Mouse (Mus musculus): ENCODE data around the gene Csdc2. TPM values are rescaled to one million over a fixed set of nuclear protein-coding genes. Genes with fewer than 3 reads are reported as not detected.

The Csdc2 gene
- polyA plus RNA-seq, 1 experiment from 2014 or later = 11.7 TPM

DNA sequence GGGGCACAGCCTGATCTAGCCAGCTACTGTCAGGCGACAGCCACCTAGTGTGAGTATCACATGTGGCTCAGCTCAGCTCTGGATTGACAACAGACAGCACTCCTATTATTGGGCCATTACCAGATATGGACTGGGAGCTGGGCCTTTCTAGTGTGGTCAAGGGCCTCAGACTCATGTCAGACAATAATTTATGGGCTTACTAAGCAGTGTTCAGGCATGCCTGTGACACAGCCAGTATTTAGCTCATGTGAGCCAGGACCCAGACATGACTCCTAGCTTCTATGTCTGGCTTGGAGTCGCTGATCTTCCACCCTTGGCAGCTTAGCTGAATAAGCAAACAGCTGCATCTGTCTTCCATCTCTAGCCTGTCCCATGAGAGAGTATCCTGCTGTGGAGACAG is 24.1 kb upstream of the Csdc2 start:
- Histone ChIP-seq H3K4me3 (replicated peaks) (no peak overlapping the region), H3K27me3 (replicated peaks) (no peaks in the 10 kb centered on the region), H3K9me3 (no peaks in the 10 kb centered on the region), H3K4me2 (replicated peaks) (no peak overlapping the region), H3K27ac (no peak overlapping the region), H3K9ac (no peak overlapping the region), H3K4me1 (replicated peaks) (no peaks in the 10 kb centered on the region), H3K36me3 (peaks cover 63% of the 10 kb centered on the region)
- WGBS = 74% methylated on average over 2 of the region's 2 CpGs
- ATAC-seq = no peak

DNA sequence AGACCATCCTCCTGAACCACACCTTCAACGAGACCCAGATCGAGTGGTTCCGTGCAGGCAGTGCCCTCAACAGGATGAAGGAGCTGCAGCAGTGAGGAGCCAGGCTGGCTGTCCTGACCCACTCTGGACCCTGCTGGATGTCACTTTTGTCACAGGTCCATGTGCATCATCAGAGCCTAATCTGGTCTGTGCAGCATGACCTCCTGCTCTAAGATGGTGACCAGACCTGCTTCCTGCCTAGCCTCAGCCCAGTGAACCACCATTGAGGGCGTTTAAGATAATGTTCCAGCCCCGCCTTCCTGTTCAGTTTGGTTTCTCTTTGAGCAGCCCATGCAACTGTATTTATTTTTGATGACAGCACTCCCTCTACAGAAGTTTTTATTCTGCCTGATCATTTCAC is 21.9 kb upstream of the Csdc2 start:
- Histone ChIP-seq H3K27ac (no peak overlapping the region), H3K27me3 (replicated peaks) (no peaks in the 10 kb centered on the region), H3K4me2 (replicated peaks) (no peak overlapping the region), H3K9me3 (no peaks in the 10 kb centered on the region), H3K4me1 (replicated peaks) (no peaks in the 10 kb centered on the region), H3K36me3 (peaks cover 49% of the 10 kb centered on the region), H3K9ac (no peak overlapping the region), H3K4me3 (replicated peaks) (no peak overlapping the region)
- WGBS = 80% methylated on average over 5 of the region's 5 CpGs
- no peak for ATAC-seq

DNA sequence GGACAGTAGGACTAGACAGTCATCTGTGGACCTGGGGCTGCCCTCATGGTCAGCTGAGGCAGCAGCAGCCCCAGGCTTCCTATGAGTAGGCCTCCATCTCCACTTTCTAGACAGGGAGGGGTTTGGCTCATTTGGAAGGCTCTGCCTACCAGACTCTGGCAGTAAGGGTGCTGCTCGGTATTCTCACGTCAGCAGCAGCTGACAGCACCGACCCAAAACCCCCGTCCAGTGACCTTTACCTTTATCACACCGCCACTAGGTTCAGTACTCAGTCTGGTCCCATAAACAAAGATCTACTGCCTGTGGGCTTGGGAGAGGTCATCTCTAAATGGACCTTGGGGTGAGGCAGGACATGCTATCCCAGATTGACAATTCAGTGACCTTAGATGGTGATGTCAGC is 20.9 kb upstream of the Csdc2 start:
- no peak overlapping the region for H3K9ac ChIP-seq
- peaks cover 42% of the 10 kb centered on the region for H3K36me3 ChIP-seq
- 76% methylated on average over 5 of the region's 5 CpGs for WGBS

DNA sequence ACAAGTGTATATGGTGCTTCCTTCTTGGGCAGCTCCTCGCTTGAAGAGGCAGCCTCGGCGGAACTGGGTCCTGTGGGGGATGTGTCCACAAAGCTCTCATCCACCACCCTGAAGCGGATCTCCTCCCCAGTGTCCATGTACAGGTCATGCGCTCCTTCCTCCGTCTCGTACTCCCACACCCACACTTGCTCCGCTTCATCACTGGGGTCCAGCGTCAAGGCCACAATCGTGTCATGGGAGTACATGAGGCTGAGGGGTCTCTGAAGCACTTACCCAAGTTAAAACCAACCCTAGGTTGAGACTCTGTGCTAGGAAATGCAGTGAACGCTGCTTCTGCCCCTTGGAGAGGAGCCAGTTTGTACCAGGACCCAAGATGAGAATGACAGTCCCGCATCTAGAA is 19.4 kb upstream of the Csdc2 start:
- Histone ChIP-seq H3K4me2 (replicated peaks) (no peak overlapping the region), H3K4me3 (replicated peaks) (no peak overlapping the region), H3K36me3 (peaks cover 32% of the 10 kb centered on the region), H3K9me3 (no peaks in the 10 kb centered on the region), H3K27me3 (replicated peaks) (no peaks in the 10 kb centered on the region), H3K4me1 (replicated peaks) (no peaks in the 10 kb centered on the region), H3K9ac (no peak overlapping the region), H3K27ac (no peak overlapping the region)
- 89% methylated on average over 12 of the region's 12 CpGs for WGBS
- ATAC-seq = no peak

More for the DNA sequence above, 20.9 kb upstream of the Csdc2 start:
- H3K27me3 ChIP-seq (replicated peaks) = no peaks in the 10 kb centered on the region
- H3K4me2 ChIP-seq (replicated peaks) = no peak overlapping the region
- H3K4me1 ChIP-seq (replicated peaks) = no peaks in the 10 kb centered on the region
- no peaks in the 10 kb centered on the region for H3K9me3 ChIP-seq
- H3K4me3 ChIP-seq (replicated peaks) = no peak overlapping the region
- no peak for ATAC-seq
- H3K27ac ChIP-seq = no peak overlapping the region

DNA sequence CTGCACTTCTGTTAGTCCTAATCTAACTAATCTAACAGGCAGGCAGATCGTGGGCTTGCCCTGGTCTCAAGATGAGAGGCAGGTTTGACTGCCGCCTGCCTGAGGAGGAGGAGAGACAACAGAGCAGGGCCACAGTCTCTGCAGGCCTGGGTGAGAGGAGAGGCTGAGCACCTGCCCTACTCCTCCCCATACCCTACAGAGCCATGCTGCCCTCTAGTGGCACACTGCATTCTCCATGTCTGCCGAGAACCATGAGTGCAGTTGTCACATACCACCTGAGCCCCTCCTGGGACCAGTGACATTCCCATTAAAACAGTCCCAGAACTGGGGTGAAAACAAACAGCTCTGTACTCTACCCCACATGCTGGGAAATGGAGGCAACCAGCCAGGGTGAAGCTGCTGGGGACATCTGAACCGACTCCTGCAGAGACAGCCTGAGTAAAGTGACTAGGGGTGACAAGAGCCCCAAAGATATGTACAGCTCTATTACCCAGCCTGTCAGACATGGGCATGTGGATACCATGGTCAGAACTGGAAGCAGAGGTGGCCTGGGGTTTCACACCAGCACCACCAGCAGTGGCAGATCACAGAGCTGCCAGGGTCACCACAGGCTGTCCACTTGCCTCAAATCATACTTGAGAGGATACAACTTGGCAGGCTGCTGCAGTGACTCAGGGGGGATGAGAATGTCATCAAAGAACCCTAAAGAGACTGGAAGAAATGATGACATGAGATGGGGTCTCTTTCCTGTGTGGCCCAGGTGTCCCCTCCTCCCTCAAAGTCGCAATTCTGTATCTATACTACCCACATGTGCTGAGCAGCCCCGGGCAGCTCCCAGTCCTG is 18.7 kb upstream of the Csdc2 start:
- H3K4me3 ChIP-seq (replicated peaks) = no peak overlapping the region
- H3K27ac ChIP-seq = no peak overlapping the region
- no peaks in the 10 kb centered on the region for H3K27me3 ChIP-seq (replicated peaks)
- H3K4me2 ChIP-seq (replicated peaks) = no peak overlapping the region
- H3K9me3 ChIP-seq = no peaks in the 10 kb centered on the region
- no peaks in the 10 kb centered on the region for H3K4me1 ChIP-seq (replicated peaks)
- peak; percentile 66; the same call in 1 of the 2 replicates for ATAC-seq
- H3K36me3 ChIP-seq = peaks cover 26% of the 10 kb centered on the region
- H3K9ac ChIP-seq = no peak overlapping the region
- WGBS = 55% methylated on average over 6 of the region's 6 CpGs

DNA sequence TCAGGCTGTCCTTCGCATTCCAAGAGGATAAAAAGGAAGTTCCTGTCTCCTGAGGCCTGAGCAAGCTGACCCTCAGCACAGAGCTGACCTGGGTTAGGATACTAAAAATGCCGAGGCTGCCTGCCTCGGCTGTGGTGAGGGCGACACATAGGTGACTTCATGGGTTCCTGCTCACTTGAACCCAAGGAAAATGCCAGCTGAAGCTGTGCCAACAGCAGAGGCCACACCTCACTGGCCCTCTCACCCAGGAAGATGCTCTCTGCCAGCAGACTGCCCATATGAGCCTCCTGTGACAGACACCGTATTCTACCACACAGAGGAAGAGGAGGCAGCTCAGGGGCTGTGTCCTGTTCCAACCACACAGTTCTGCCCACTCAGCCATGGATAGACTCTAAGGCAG is 17.5 kb upstream of the Csdc2 start:
- H3K9me3 ChIP-seq = no peaks in the 10 kb centered on the region
- H3K9ac ChIP-seq = no peak overlapping the region
- no peak for ATAC-seq
- no peaks in the 10 kb centered on the region for H3K27me3 ChIP-seq (replicated peaks)
- WGBS = 71% methylated on average over 5 of the region's 5 CpGs
- no peak overlapping the region for H3K4me3 ChIP-seq (replicated peaks)
- no peak overlapping the region for H3K4me2 ChIP-seq (replicated peaks)
- H3K36me3 ChIP-seq = peaks cover 16% of the 10 kb centered on the region
- no peak overlapping the region for H3K27ac ChIP-seq
- 0 out of 2 replicates have a peak, but pooled peaks cover under 1% of the 10 kb centered on the region for H3K4me1 ChIP-seq (replicated peaks)

DNA sequence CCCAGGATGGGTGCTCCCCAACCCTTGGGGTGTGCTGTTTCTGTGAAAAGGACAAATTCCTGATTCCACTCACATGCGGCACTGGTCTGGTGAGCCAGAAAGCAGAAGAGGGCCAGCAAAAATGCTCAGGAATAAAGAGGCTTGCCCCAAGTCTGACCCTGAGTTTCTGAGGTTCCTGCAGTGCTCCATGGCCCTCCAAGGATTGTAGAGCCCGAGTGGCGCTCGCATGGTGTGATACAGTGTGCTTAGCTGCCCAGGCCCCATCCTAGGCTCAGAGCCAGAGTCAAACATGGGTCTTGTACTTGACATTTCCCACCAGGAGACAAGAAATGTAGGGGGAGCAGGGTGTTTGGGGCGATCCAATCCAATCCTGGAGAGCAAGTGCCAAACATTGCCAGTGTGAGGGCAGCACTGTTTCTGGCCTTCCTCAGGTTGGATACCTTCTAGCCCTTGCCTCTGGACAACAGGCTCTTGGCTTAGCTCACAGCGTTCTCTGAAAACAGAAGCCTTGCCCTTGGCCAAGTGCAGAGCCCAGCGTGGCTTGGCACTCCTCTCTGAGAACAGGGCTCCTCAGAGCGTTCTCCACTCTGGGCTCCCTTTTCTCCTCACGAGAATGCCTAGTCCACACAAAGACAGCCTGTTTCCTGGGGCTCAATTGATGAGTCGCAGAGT is 15.9 kb upstream of the Csdc2 start:
- no peaks in the 10 kb centered on the region for H3K9me3 ChIP-seq
- no peak overlapping the region for H3K9ac ChIP-seq
- H3K36me3 ChIP-seq = peaks cover 9% of the 10 kb centered on the region
- no peak overlapping the region for H3K4me2 ChIP-seq (replicated peaks)
- H3K4me1 ChIP-seq (replicated peaks) = peaks cover 15% of the 10 kb centered on the region
- H3K27ac ChIP-seq = no peak overlapping the region
- H3K27me3 ChIP-seq (replicated peaks) = no peaks in the 10 kb centered on the region
- 87% methylated on average over 10 of the region's 10 CpGs for WGBS
- H3K4me3 ChIP-seq (replicated peaks) = no peak overlapping the region
- ATAC-seq = no peak

DNA sequence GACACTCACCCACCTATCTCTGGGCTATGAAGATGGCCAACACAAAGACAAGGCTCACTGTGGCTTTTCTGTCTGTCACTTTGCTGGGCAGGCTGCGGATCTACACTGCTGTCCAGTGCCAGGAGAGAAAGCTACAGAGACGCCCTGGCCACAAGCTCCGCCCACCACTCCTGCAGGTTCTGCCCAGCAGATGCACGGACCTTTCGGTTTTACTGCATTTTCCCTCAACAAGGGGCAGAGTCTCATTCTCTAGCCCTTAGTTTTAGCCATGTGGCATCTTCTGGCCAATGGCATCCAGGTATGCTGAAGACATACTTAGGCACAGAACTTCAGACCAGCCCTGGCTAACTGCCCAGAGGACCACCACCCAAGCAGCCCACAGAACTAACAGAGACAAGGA is 15.3 kb upstream of the Csdc2 start:
- peaks cover 15% of the 10 kb centered on the region for H3K4me1 ChIP-seq (replicated peaks)
- H3K9me3 ChIP-seq = no peaks in the 10 kb centered on the region
- H3K27me3 ChIP-seq (replicated peaks) = no peaks in the 10 kb centered on the region
- no peak overlapping the region for H3K27ac ChIP-seq
- no peak for ATAC-seq
- H3K4me2 ChIP-seq (replicated peaks) = no peak overlapping the region
- no peak overlapping the region for H3K4me3 ChIP-seq (replicated peaks)
- no peak overlapping the region for H3K9ac ChIP-seq
- WGBS = 58% methylated on average over 5 of the region's 5 CpGs
- H3K36me3 ChIP-seq = peaks cover 3% of the 10 kb centered on the region; the same call in 1 of the 2 replicates

DNA sequence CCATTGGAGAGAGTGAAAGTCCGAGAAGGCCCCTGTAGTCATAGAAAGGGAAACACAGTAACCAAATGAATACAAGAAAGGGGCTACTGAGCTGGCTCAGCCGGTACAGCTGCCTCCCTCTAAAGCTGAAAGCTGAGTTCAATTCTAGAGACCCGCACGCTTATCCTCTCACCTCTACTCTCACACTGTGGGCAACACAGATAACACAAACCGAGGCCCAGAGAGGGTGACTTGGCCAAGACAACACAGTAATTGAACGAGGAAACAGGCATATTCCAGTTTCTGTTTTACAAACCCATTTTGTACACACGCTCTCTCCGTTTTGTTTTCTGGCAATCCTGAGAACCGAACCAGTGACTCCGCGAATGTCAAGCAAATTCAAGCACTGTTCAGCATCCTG is 11.6 kb upstream of the Csdc2 start:
- no peaks in the 10 kb centered on the region for H3K27me3 ChIP-seq (replicated peaks)
- 0 out of 2 replicates have a peak, but pooled peaks cover 3% of the 10 kb centered on the region for H3K36me3 ChIP-seq
- H3K4me1 ChIP-seq (replicated peaks) = peaks cover 21% of the 10 kb centered on the region
- peak overlapping the region; percentile 96 for H3K4me2 ChIP-seq (replicated peaks)
- WGBS = 83% methylated on average over 11 of the region's 11 CpGs
- H3K27ac ChIP-seq = no peak overlapping the region
- H3K4me3 ChIP-seq (replicated peaks) = peak overlapping the region; percentile 77
- ATAC-seq = no peak
- no peaks in the 10 kb centered on the region for H3K9me3 ChIP-seq
- peak overlapping the region; percentile 80 for H3K9ac ChIP-seq

DNA sequence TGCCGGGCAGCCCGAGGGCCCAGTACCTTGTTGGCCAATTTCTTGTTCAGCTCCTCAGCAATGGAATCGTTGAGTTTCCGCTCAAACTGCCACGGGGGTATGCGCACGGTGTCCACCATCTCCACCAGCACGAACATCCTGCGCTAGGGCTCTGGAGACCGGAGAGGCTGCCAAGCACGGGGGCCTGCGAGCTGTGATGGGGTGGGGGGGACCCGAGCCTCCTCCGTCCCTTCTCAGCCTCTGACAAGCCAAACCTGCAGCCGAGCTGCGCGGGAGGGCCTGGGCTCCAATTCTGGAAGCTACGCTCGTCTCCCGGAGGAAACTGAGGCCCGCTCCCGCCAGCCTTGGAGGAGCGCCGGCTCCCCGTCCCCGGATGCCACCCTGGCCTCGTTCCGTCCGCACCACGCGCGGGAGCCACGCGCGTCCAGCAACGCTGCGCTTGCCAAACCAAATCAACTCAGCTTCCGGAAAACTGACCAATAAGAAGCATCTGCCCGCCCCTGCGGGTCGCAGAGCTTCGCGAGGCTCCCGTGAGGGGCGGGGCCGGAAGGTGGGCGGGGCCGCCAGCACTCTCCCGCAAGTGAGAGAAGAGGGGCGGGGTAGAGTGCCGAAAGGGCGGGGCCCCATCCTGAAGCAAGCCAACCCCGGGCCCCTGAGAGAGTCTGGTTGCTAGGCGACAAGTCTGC is 10.7 kb upstream of the Csdc2 start, which contains the start of gene Polr3h:
Polr3h (minus strand) TSS at position 481 of the 686 bp plus-strand sequence.
- H3K4me1 ChIP-seq (replicated peaks) = peaks cover 21% of the 10 kb centered on the region
- H3K9me3 ChIP-seq = no peaks in the 10 kb centered on the region
- H3K9ac ChIP-seq = peak within 1 kb of the TSS; percentile 80
- no peaks in the 10 kb centered on the region for H3K27me3 ChIP-seq (replicated peaks)
- H3K27ac ChIP-seq = peak within 1 kb of the TSS; percentile 42; the same call in 1 of the 2 replicates
- whole genome bisulfite sequencing = under 1% methylated on average over 54 of the region's 54 CpGs
- peak; percentile 98 for ATAC-seq
- H3K4me3 ChIP-seq (replicated peaks) = peak within 1 kb of the TSS; percentile 77
- H3K36me3 ChIP-seq = 0 out of 2 replicates have a peak, but pooled peaks cover 3% of the 10 kb centered on the region
- peak within 1 kb of the TSS; percentile 96 for H3K4me2 ChIP-seq (replicated peaks)

DNA sequence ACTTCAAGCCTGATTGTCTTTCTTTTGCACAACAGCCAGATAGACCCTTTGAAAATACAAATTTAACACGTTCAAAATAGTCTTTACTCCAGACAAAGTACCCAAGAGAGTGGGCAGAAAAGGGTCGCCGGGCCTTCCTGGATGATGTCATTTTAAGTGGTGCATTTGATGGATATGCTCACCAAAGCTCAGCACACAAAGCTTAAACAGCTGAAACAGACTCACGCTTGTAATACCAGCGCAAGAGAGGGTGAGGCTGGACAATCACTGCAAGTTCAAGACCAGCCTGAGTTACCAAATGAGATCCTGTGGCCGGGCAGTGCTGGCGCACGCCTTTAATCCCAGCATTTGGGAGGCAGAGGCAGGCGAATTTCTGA is 10.1 kb upstream of the Csdc2 start:
- 35% methylated on average over 9 of the region's 9 CpGs for WGBS
- ATAC-seq = peak; percentile 19

DNA sequence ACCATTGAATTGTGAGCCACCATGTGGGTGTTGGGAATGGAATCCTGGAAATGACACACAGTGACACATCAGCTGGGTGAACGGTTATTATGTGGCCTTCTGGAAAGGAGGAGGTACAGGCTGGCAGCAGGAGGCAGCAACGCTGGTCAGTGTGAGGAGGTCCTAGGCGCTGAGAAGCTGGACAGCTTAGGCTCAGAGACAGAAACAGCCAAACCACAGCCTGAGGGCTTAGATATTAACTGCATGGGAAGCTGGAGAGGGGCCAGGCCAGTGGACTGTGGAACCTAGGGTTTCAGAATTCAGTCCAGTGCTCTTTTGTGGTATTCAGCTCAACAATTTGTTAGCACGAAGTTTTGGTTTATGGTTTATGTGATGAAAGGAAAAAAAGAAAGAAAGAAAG is 8.8 kb upstream of the Csdc2 start:
- no peaks in the 10 kb centered on the region for H3K27me3 ChIP-seq (replicated peaks)
- H3K36me3 ChIP-seq = 0 out of 2 replicates have a peak, but pooled peaks cover 3% of the 10 kb centered on the region
- H3K4me1 ChIP-seq (replicated peaks) = peaks cover 23% of the 10 kb centered on the region
- WGBS = 55% methylated on average over 4 of the region's 4 CpGs
- ATAC-seq = no peak
- H3K9me3 ChIP-seq = no peaks in the 10 kb centered on the region
- no peak overlapping the region for H3K4me2 ChIP-seq (replicated peaks)
- H3K27ac ChIP-seq = peak overlapping the region; percentile 64; the same call in 1 of the 2 replicates
- no peak overlapping the region for H3K9ac ChIP-seq
- H3K4me3 ChIP-seq (replicated peaks) = no peak overlapping the region

More for the DNA sequence above, 10.1 kb upstream of the Csdc2 start:
- Histone ChIP-seq H3K9ac (no peak overlapping the region), H3K4me2 (replicated peaks) (peak overlapping the region; percentile 96), H3K36me3 (0 out of 2 replicates have a peak, but pooled peaks cover 3% of the 10 kb centered on the region), H3K27me3 (replicated peaks) (no peaks in the 10 kb centered on the region), H3K27ac (no peak overlapping the region), H3K9me3 (no peaks in the 10 kb centered on the region), H3K4me3 (replicated peaks) (no peak overlapping the region), H3K4me1 (replicated peaks) (peaks cover 21% of the 10 kb centered on the region)

Data from intestine, embryonic 15.5 days (tissue).